Mouse (Mus musculus): ENCODE measurements around the gene Poll. TPM values are rescaled to one million over a fixed set of nuclear protein-coding genes. Genes with fewer than 3 reads are reported as not detected.
"Not testable (repeated sequence)": the region's sequence is repeated elsewhere in the genome, so short reads cannot be mapped to it uniquely, and the experiment has no call there.

The Poll gene
- total RNA-seq, 2 experiments from 2014 or later: 11.5 to 12.3 TPM

GRCm38 (mm10) chr19:45578976-45579375 lies 18.6 kb upstream of the Poll start:
- DNase-seq (ENCODE audit: low spot score in 2 of 2): no peak

GRCm38 (mm10) chr19:45577141-45577750 lies 16.9 kb upstream of the Poll start:
- DNase-seq (ENCODE audit: low spot score in 2 of 2): no peak

GRCm38 (mm10) chr19:45575632-45576001 lies 15.3 kb upstream of the Poll start:
- no peak for DNase-seq (ENCODE audit: low spot score in 2 of 2)

GRCm38 (mm10) chr19:45574941-45575631 lies 14.8 kb upstream of the Poll start:
- DNase-seq (ENCODE audit: low spot score in 2 of 2): no peak

GRCm38 (mm10) chr19:45574339-45574898 lies 14.1 kb upstream of the Poll start:
- DNase-seq (ENCODE audit: low spot score in 2 of 2): no peak

GRCm38 (mm10) chr19:45573861-45574267 lies 13.5 kb upstream of the Poll start:
- DNase-seq (ENCODE audit: low spot score in 2 of 2): peak; percentile 45 to 63

- no peak for DNase-seq (ENCODE audit: low spot score in 2 of 2)
These were observed 12.7 kb upstream of the Poll start for GRCm38 (mm10) chr19:45573033-45573432.

GRCm38 (mm10) chr19:45567367-45567766 lies 7.0 kb upstream of the Poll start:
- no peak for DNase-seq (ENCODE audit: low spot score in 2 of 2)

GRCm38 (mm10) chr19:45565925-45566715 lies 5.8 kb upstream of the Poll start:
- DNase-seq (ENCODE audit: low spot score in 2 of 2): no peak

- no peak for DNase-seq (ENCODE audit: low spot score in 2 of 2)
These were observed 6.2 kb downstream of the Poll start for GRCm38 (mm10) chr19:45554136-45554535.

- DNase-seq (ENCODE audit: low spot score in 2 of 2): no peak
These were observed 8.1 kb downstream of the Poll start for GRCm38 (mm10) chr19:45552187-45552586.

GRCm38 (mm10) chr19:45549948-45550347 lies 10.4 kb downstream of the Poll start:
- no peak for DNase-seq (ENCODE audit: low spot score in 2 of 2)

GRCm38 (mm10) chr19:45549128-45549915 lies 11.0 kb downstream of the Poll start:
- no peak for DNase-seq (ENCODE audit: low spot score in 2 of 2)

- not testable (repeated sequence) for DNase-seq (ENCODE audit: low spot score in 2 of 2)
These were observed 12.1 kb downstream of the Poll start for GRCm38 (mm10) chr19:45548196-45548595.

- DNase-seq (ENCODE audit: low spot score in 2 of 2): peak; percentile 59 to 60
These were observed 15.4 kb downstream of the Poll start for GRCm38 (mm10) chr19:45544925-45545321.

- DNase-seq (ENCODE audit: low spot score in 2 of 2): no peak
These were observed 16.0 kb downstream of the Poll start for GRCm38 (mm10) chr19:45544152-45544924.

- DNase-seq (ENCODE audit: low spot score in 2 of 2): no peak
These were observed 18.3 kb downstream of the Poll start for GRCm38 (mm10) chr19:45542061-45542460.

GRCm38 (mm10) chr19:45541409-45542041 lies 18.8 kb downstream of the Poll start:
- no peak for DNase-seq (ENCODE audit: low spot score in 2 of 2)

- no peak for DNase-seq (ENCODE audit: low spot score in 2 of 2)
These were observed 19.5 kb downstream of the Poll start for GRCm38 (mm10) chr19:45540657-45541408.

All from adrenal gland, postnatal 4 days (tissue).